Mouse (Mus musculus): ENCODE measurements around the gene Tmem202. TPM values are rescaled to one million over a fixed set of nuclear protein-coding genes. Genes with fewer than 3 reads are reported as not detected.

Tmem202 gene
- polyA plus RNA-seq, 1 experiment, result not detected

DNA sequence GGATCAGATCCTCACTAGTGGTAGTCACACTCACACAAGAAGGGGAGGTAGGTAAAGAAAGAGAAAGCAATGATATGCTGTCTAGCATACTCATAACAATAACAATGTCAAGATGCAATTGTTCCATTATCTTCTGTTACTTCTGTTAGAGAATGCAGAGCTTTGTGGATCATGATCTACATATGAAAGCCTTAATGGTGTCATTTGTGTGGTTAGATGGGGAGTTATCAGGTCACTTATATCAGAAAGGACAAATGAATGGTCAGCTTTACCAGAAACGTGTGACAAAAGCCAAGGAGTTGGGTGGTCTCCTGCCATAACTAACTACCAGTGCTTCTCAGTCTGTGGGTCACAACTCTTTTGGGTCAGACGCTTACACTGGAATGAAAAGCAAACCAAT is 66.5 kb downstream of the Tmem202 start:
- TF ChIP-seq POLR2A (IDR thresholded peaks at IDR 0.05; ENCODE audit: low read depth, low read length) (no peak), CTCF (conservative IDR thresholded peaks at IDR 0.05; ENCODE audit: insufficient read depth, insufficient read length, low read depth, low read length) (no peak)
- Histone ChIP-seq H3K27me3 (replicated peaks; ENCODE audit: control insufficient read depth, insufficient read depth, low read length) (no peaks in the 10 kb centered on the region), H3K4me3 (ENCODE audit: insufficient read depth, low read depth, low read length) (no peak overlapping the region), H3K27ac (ENCODE audit: insufficient read depth, low read depth, low read length) (no peak overlapping the region), H3K36me3 (ENCODE audit: control insufficient read depth, insufficient read depth, low read length) (peaks cover 2% of the 10 kb centered on the region), H3K4me1 (ENCODE audit: control insufficient read depth, insufficient read depth, low read length) (peaks cover 11% of the 10 kb centered on the region; the same call in 1 of the 2 replicates)
- WGBS, result 83% methylated on average over 2 of the region's 2 CpGs
- DNase-seq, result no peak

DNA sequence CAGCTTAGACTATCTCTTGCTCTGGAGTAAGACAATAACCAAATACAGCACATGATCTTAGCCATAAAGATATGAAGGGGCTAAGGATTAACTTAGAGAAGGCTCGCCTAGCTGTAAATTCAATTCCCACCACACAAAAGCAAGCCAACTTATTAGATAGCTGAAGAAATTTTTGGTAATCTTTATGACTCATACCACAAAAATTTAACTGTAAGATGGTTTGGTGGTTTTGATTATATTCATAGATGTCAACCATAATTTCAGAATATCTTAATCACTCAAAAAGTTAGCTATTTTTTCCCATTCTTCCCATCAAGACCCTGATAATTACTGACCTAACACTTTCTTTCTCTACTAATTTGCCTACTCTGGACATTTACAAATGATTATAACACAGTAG is 70.2 kb downstream of the Tmem202 start:
- no peak overlapping the region for H3K27ac ChIP-seq (ENCODE audit: insufficient read depth, low read depth, low read length)
- WGBS, result 80% methylated on average over 1 of the region's 1 CpGs
- H3K4me1 ChIP-seq (ENCODE audit: control insufficient read depth, insufficient read depth, low read length), result 0 out of 2 replicates have a peak, but pooled peaks cover 3% of the 10 kb centered on the region
- no peaks in the 10 kb centered on the region for H3K27me3 ChIP-seq (replicated peaks; ENCODE audit: control insufficient read depth, insufficient read depth, low read length)
- no peak overlapping the region for H3K4me3 ChIP-seq (ENCODE audit: insufficient read depth, low read depth, low read length)
- H3K36me3 ChIP-seq (ENCODE audit: control insufficient read depth, insufficient read depth, low read length), result no peaks in the 10 kb centered on the region; the same call in 1 of the 2 replicates
- no peak for DNase-seq
- TF ChIP-seq POLR2A (IDR thresholded peaks at IDR 0.05; ENCODE audit: low read depth, low read length), result no peak
- no peak for TF ChIP-seq CTCF (conservative IDR thresholded peaks at IDR 0.05; ENCODE audit: insufficient read depth, insufficient read length, low read depth, low read length)

Other genes with a start within 250 kb of the Tmem202 start
- gene Adpgk, start 248.3 kb downstream of the Tmem202 start, polyA plus RNA-seq (2012; rRNA removed), result 7.8 and 10.9 TPM in 2 replicates
- 4.6 and 4.9 TPM in 2 replicates for gene Bbs4, start 186.3 kb downstream of the Tmem202 start, polyA plus RNA-seq (2012; rRNA removed)
- gene Arih1, start 53.2 kb downstream of the Tmem202 start, polyA plus RNA-seq (2012; rRNA removed), result 14.3 and 16.9 TPM in 2 replicates
- 76.1 and 77.7 TPM in 2 replicates for gene Hexa, start 307 bp downstream of the Tmem202 start, polyA plus RNA-seq (2012; rRNA removed)
- gene Celf6, start 38.1 kb upstream of the Tmem202 start, polyA plus RNA-seq (2012; rRNA removed), result 0.18 and 0.30 TPM in 2 replicates
- gene Parp6, start 77.4 kb upstream of the Tmem202 start, polyA plus RNA-seq (2012; rRNA removed), result 15.3 and 19.1 TPM in 2 replicates
- gene Pkm, start 116.5 kb upstream of the Tmem202 start, polyA plus RNA-seq (2012; rRNA removed), result 669 and 682 TPM in 2 replicates
- 0.31 and 0.53 TPM in 2 replicates for gene Gramd2, start 140.3 kb upstream of the Tmem202 start, polyA plus RNA-seq (2012; rRNA removed)
- 5.8 and 7.5 TPM in 2 replicates for gene Senp8, start 210.9 kb upstream of the Tmem202 start, polyA plus RNA-seq (2012; rRNA removed)
- gene Myo9a, start 211.0 kb upstream of the Tmem202 start, polyA plus RNA-seq (2012; rRNA removed), result 4.6 and 4.7 TPM in 2 replicates